Mouse (Mus musculus): ENCODE results near the gene Stpg4.

The Stpg4 gene

DNA sequence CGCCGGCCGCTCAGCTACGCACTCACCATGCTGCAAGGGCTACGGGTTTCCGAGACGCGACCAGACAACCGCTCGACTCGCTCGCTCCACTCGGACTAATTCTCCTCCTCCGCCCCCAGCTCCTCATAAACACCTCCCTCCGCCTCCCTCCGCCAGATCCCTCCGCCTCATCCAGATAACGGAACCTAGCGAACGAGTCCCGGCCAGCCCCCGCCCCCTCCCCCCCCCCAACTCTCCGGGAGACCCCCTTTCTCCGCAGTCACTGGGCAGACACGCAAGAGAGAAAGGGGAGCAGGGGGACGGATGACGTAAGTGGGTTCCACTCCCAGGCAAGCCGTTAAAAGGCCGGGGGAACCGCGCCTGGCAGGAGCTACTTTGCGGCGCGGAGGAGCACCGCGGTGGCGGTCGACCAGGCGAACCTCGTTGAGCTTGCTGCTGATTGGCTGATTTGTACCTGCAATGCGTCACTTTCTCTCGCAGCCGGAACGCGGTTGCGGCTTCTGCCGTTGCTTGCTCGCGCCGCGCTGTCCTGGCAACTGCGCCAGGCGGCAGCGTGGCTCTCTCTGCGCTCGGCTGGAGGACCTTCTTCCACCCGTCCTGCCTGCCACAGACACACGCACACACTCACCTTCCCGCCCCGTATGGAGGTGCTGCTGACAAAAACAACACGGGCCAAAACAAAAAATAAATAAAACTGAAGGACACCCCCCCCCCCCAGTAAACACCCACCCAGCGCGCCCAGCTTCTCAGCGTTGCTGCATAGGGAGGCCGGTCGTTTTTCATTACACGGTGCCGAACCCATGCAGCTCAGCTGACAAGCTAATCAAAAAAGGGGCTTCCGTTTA lies 19.4 kb upstream of the Stpg4 start, which contains the start of gene Calm2:
Gene Calm2, minus strand, starts transcription at position 169 of the 845 bp plus-strand sequence.
- peak; percentile 98 to 99 for DNase-seq

DNA sequence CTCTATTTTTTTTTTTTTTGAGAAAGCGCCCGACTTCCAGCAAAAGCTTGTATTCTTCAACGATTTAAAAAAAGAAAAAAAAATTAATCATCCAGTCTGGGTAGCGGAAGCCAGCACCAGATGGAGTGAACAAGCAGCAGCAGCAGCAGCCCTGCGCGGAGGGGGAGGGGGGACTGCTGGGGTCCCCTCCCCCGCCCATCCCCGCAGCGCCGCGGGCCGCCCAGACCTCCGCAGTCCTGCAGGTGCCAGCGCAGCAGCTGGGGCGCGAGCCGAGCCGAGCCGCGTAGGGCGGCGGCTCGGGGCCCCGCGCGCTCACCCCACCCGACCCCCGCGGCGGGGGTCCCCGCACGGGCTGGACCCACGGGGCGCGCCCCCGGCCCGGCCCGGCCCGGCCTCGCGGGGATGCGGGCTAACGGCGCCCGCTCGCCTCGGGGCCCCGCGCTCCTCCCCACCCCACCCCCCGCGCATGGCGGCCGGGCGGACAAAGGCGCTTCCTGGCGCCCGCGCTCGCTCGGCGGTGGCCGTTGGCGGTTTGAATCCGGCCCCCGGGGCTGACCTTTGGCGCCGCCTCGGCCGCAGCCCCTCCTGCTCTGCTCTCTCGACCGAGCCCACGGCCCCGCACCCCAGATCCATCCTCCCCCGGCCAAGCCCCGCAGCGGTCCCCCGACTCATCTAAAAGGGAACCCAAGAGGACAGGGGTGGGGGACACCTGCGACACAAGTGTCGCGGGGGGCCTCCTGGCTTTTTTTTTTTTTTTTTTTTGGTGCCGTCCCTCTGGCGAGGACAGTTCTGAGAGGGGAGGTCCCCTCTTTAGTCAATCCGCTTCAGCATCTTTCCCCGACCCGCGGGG lies 18.6 kb upstream of the Stpg4 start:
- DNase-seq = peak; percentile 53 to 63

- peak in 1 of 2 experiments; percentile 25 for DNase-seq
Measured at GRCm38 (mm10) chr17:87445337-87445916, 17.9 kb upstream of the Stpg4 start.

DNA sequence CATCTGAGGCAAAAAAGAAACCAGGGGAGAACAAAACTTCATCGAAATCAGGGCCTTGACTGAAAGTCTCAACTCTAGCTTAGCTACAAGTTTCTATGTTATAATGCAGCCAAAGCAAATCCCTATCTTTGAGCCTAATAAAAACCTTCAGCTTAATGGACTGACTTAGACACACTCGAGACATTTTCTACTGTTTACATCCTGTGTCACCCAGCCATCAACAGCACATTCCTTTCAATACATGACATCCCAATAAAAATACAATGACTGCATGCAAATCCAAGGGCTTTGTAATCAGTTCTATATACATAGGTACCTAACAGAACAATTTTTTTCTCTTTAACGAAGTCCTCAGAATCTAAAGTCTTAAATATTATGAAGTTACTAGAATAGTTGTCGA lies 17.2 kb upstream of the Stpg4 start:
- no peak for DNase-seq

DNA sequence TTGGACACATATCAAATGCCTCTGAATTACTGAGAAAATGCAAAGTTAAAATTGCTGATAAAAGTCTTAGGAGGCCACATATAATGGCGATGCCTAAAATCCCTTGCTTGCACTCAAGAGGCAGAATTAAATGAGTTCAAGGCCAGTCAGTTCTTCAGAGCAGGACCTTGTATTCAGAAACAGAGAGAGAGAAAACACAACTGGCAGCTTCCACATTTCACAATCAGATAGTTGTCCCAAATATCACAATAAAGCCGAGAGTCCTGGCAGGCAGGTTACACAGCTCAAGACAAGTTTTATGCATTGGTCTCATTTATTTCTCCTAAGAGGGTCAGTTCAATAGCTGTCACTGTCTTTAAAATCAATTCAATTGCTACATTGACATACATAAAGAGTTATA lies 14.0 kb upstream of the Stpg4 start:
- DNase-seq = no peak

GRCm38 (mm10) chr17:87439441-87439840 lies 11.9 kb upstream of the Stpg4 start:
- DNase-seq = peak in 1 of 2 experiments; percentile 34

DNA sequence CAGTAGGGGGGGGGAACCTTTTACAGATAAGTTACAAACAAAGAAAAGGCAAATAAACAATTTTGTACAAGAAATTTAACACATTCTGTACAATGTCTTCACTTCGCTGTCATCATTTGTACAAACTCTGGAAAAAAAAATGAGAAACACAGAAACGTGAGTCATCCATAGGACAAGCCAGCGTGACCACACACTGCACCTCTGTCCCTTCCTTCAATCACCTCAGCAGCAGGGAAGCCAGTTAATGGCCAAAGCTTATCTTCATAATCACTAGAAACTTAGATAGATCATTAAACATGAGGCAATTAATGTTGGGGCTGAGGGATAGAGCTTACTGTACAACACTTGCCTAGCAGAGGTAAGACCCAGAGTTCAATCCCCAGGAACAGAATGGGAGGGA lies 6.4 kb upstream of the Stpg4 start:
- DNase-seq = no peak

DNA sequence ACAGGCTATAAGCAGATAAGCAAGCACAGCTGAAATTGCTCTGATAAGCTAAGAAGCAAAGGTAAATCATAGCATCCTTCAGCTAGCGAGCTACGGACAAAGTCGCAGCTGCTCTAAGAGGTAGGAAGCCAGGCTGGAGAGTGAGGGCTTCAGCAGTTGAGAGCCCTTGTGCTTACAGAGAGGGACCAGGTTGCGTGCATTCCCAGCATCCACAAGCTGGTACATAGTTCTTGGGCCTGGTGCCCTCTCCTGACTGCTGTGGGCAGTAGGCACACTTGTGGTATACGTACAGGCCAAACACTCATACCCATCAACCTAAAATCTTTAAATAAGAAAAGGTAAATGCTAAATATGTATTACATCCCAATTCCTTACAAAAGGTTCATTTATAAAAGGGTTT lies 5.2 kb upstream of the Stpg4 start:
- DNase-seq = no peak

DNA sequence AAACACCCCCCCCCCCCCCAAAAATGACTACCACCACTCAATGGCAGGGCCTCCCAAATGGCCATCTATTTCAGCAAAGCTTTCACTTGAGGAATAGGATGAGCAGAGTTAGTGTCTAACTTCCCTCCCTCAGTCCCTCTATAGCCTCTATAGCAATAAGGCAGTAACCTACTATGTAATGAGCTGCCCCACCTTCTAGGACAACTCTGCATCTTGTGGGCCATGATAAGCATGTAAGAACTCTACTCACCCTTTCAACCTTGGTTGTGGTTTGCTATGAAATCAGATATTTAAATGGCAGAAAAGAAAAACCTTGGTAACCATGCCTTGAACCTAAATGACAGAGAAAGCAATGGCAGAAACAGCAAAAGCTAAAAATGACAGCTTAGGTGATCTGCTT lies 4.8 kb upstream of the Stpg4 start:
- DNase-seq = no peak

- DNase-seq = no peak
Measured at GRCm38 (mm10) chr17:87429431-87429830, 1.9 kb upstream of the Stpg4 start.

GRCm38 (mm10) chr17:87418082-87418481 lies 9.5 kb downstream of the Stpg4 start:
- no peak for DNase-seq

DNA sequence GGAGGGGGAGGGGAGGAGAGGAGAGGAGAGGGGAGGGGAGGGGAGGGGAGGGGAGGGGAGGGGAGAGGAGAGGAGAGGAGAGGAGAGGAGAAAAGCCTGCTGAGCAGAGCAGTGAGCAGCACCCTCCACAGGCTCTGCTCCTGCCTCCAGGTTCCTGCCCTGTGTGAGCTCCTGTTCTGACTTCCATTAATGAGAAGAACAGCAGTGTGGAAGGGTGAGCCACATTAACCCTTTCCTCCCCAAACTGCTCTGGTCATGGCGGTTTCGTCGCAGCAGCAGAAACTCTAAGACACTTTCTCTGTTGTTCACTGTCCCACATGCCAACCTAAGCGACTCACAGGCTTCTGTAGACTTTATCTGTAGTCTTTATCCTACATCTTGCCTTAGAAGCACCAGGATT lies 20.9 kb downstream of the Stpg4 start:
- no peak for DNase-seq

GRCm38 (mm10) chr17:87405576-87405975 lies 22.0 kb downstream of the Stpg4 start:
- peak; percentile 43 to 49 for DNase-seq

- DNase-seq = no peak
Measured at GRCm38 (mm10) chr17:87403462-87403861, 24.1 kb downstream of the Stpg4 start.

DNA sequence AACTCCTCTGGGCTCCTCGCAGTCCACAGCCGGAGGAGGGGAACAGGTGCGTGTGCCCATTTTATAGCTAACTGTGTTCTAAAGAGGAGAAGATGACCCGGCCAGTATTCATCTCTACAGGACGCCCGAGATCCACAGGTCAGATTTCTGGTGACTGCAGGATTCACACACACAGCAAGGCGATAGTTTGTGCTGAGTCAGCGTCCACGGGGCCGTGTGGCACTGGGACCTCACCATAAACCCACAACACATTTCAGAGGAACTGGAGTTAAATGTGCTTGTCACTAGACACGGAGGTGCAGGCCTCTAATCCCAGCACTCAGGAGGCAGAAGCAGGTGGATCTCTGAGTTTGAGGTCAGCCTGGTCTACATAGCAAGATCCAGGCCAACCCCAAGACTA lies 25.1 kb downstream of the Stpg4 start:
- DNase-seq = no peak

DNA sequence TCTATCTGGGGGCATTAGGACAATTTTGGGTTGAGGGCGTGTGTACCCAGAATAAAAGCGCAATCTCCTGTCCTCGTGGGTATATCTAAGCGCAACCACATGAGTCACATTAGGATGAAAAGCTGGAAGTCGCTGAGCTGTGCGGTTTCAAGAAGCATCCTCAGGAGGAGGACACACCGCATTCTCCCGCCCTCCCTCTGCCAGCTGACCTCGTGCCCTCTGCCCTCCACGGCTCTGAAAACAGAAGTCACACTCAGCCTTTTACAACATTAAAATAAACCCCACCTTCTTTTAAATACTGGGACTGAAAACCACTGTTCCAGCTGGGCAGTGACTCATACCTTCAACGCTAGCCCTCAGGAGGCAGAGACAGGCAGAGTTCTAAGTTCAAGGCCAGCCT lies 30.5 kb downstream of the Stpg4 start:
- DNase-seq = peak in 1 of 2 experiments; percentile 18

- peak in 1 of 2 experiments; percentile 17 for DNase-seq
Measured at GRCm38 (mm10) chr17:87391242-87391641, 36.3 kb downstream of the Stpg4 start.

- peak in 1 of 2 experiments; percentile 61 for DNase-seq
Measured at GRCm38 (mm10) chr17:87387068-87387467, 40.5 kb downstream of the Stpg4 start.

- DNase-seq = no peak
Measured at GRCm38 (mm10) chr17:87385835-87386234, 41.7 kb downstream of the Stpg4 start.

DNA sequence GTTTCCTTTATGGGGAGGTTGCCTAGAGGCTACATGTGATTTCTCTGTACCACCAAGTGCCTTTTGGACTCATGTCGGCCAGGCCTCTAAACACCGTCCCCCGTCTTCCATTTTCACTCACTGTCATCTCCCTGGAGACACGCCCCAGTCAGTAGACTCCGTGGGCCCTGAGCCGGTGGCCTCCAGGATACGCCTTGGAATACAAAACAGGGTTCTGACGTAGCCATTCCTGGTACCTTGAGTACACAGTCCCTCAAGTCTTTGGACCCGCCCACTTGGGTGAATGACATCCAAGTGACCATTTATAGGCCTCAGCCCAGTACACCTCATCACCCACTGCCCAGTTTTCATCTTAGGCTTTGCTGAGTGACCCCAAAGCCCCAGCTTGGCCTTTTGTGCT lies 46.9 kb downstream of the Stpg4 start:
- DNase-seq = peak in 1 of 2 experiments; percentile 10

GRCm38 (mm10) chr17:87379821-87380220 lies 47.7 kb downstream of the Stpg4 start:
- peak in 1 of 2 experiments; percentile 26 for DNase-seq

GRCm38 (mm10) chr17:87379160-87379624 lies 48.3 kb downstream of the Stpg4 start:
- no peak for DNase-seq
